Mouse (Mus musculus) neutrophil, adult 65 days (primary cell): ENCODE results near the gene Olfr854. TPM values are rescaled to one million over a fixed set of nuclear protein-coding genes. Genes with fewer than 3 reads are reported as not detected.

ENCODE experiments used
- total RNA-seq: library from RNA; stranded (reverse); gene quantifications from 2 replicates; pipeline ENCODE4 v1.2.4, GENCODE M21; 2023

The Olfr854 gene
- total RNA-seq, result not detected in 2 replicates

GRCm38 (mm10) chr9:19567282-19567681, at the start of gene Olfr854:
TSS of gene Olfr854 (minus strand) at chr9:19567382.

GRCm38 (mm10) chr9:19582317-19582716, 15.1 kb upstream of the Olfr854 start, which contains the start of gene Olfr855:
TSS of gene Olfr855 (plus strand) at chr9:19582617.

DNA sequence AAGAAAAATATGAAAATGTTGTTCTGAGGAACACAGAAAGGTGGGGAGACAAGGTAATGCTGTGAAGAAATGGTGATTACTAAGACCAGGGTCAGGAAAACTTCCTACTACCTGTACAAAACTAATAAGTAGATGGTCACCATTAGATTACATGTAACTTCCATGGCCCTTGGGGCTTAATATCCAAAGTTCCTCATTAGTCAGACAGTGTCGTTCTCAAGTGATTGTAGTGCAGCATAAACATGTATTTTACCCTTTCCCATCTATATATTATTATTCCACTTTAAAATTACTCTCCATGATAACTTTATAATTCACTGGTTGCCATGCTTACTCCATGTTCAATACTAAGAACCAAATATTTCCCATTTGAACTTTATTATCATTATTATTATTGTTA, 26.2 kb downstream of the Olfr854 start, which contains the start of gene Olfr853:
Olfr853 (minus strand) TSS at position 101 of the 400 bp plus-strand sequence.

Other genes with a start within 250 kb of the Olfr854 start
- gene Olfr845, start 230.9 kb downstream of the Olfr854 start, total RNA-seq, result not detected in 2 replicates
- gene Olfr846, start 203.4 kb downstream of the Olfr854 start, total RNA-seq, result not detected in 2 replicates
- gene Olfr847, start 188.7 kb downstream of the Olfr854 start, total RNA-seq, result not detected in 2 replicates
- gene Olfr849, start 127.1 kb downstream of the Olfr854 start, total RNA-seq, result not detected in 2 replicates
- gene Olfr850, start 89.1 kb downstream of the Olfr854 start, total RNA-seq, result not detected in 2 replicates
- gene Olfr851, start 74.1 kb downstream of the Olfr854 start, total RNA-seq, result not detected in 2 replicates
- not detected in 2 replicates for gene Olfr853, start 26.3 kb downstream of the Olfr854 start, total RNA-seq
- not detected in 2 replicates for gene Olfr855, start 15.2 kb upstream of the Olfr854 start, total RNA-seq
- gene Zfp317, start 54.7 kb upstream of the Olfr854 start, total RNA-seq, result 6.4 and 7.2 TPM in 2 replicates
- gene Olfr857, start 142.1 kb upstream of the Olfr854 start, total RNA-seq, result not detected in 2 replicates
- gene Olfr58, start 212.9 kb upstream of the Olfr854 start, total RNA-seq, result not detected in 2 replicates
- gene Olfr859, start 237.5 kb upstream of the Olfr854 start, total RNA-seq, result not detected in 2 replicates